Mouse (Mus musculus) bone marrow, adult 2 months (tissue): Measurements from ENCODE around the gene Hecw1. TPM values are rescaled to one million over a fixed set of nuclear protein-coding genes. Genes with fewer than 3 reads are reported as not detected.

Experiments used
- H3K27ac ChIP-seq: fragments of 200-500 bp; 2 replicates; pipeline ENCODE4 v1.5.1; 2012; ENCODE audit warnings: low read depth, mild to moderate bottlenecking, control low read depth, inconsistent platforms, low read length; ENCODE audit not compliant: control insufficient read depth, poor library complexity, insufficient read depth
- H3K4me1 ChIP-seq: fragments of 200-500 bp; 2 replicates; pipeline ENCODE4 v1.6.1; 2011; ENCODE audit warnings: low read length; ENCODE audit not compliant: control insufficient read depth, insufficient read depth
- H3K4me3 ChIP-seq: fragments of 200-500 bp; replicated peaks from 2 replicates; pipeline ENCODE3; 2011; ENCODE audit warnings: mild to moderate bottlenecking, low read depth, low read length, control low read depth; ENCODE audit not compliant: control insufficient read depth
- CTCF ChIP-seq: fragments of 200-500 bp; IDR thresholded peaks from 2 replicates; pipeline ENCODE4 v1.5.1; 2011; ENCODE audit warnings: low read length, control low read depth; ENCODE audit not compliant: control insufficient read depth, insufficient read depth
- POLR2A ChIP-seq: fragments of 200-500 bp; IDR thresholded peaks from 2 replicates; pipeline ENCODE4 v1.6.1; 2011; ENCODE audit warnings: low read depth, mild to moderate bottlenecking, control low read depth, low read length, borderline replicate concordance; ENCODE audit not compliant: control insufficient read depth
- WGBS: fragments of 180-500 bp; shearing (Covaris S2); methylation state at CpG from one replicate; pipeline ENCODE4 v1.1.7; 2018; 5-methylcytosine and 5-hydroxymethylcytosine counted together
- polyA plus RNA-seq: library from polyadenylated mRNA; stranded (reverse); fragments of >200 nt; gene quantifications from 2 replicates; pipeline ENCODE4 v1.2.4, GENCODE M21; 2011; ENCODE audit warnings: low replicate concordance; ENCODE audit not compliant: missing spikeins, insufficient read depth, insufficient read length

Hecw1 gene
- polyA plus RNA-seq, 1 experiment: not detected

GRCm38 (mm10) chr13:14439540-14439939, 83.5 kb downstream of the Hecw1 start:
- H3K4me1 ChIP-seq: no peaks in the 10 kb centered on the region
- no peak overlapping the region for H3K4me3 ChIP-seq
- H3K27ac ChIP-seq: no peak overlapping the region
- TF ChIP-seq CTCF (no peak), POLR2A (no peak)

GRCm38 (mm10) chr13:14428845-14429553, 94.0 kb downstream of the Hecw1 start:
- no peaks in the 10 kb centered on the region for H3K4me1 ChIP-seq
- WGBS: 85% methylated on average over 6 of the region's 6 CpGs
- H3K27ac ChIP-seq: no peak overlapping the region
- H3K4me3 ChIP-seq: no peak overlapping the region
- TF ChIP-seq POLR2A (no peak), CTCF (no peak)

- H3K4me3 ChIP-seq: no peak overlapping the region
- WGBS: 66% methylated on average over 2 of the region's 2 CpGs
- no peaks in the 10 kb centered on the region for H3K4me1 ChIP-seq
- no peak overlapping the region for H3K27ac ChIP-seq
- no peak for TF ChIP-seq CTCF
Observed at GRCm38 (mm10) chr13:14424836-14425235, 98.2 kb downstream of the Hecw1 start.

- Histone ChIP-seq H3K4me1 (no peaks in the 10 kb centered on the region), H3K27ac (no peak overlapping the region), H3K4me3 (no peak overlapping the region)
- TF ChIP-seq POLR2A: no peak
- TF ChIP-seq CTCF: no peak
- WGBS: 61% methylated on average over 1 of the region's 1 CpGs
Observed at GRCm38 (mm10) chr13:14413405-14413804, 109.6 kb downstream of the Hecw1 start.

GRCm38 (mm10) chr13:14374470-14374869, 148.6 kb downstream of the Hecw1 start:
- no peak overlapping the region for H3K4me3 ChIP-seq
- H3K4me1 ChIP-seq: no peaks in the 10 kb centered on the region
- no peak for TF ChIP-seq POLR2A
- TF ChIP-seq CTCF: no peak
- H3K27ac ChIP-seq: no peak overlapping the region

GRCm38 (mm10) chr13:14365546-14365945, 157.5 kb downstream of the Hecw1 start:
- Histone ChIP-seq H3K4me3 (no peak overlapping the region), H3K4me1 (no peaks in the 10 kb centered on the region), H3K27ac (no peak overlapping the region)
- TF ChIP-seq CTCF (no peak), POLR2A (no peak)
- WGBS: 72% methylated on average over 3 of the region's 3 CpGs

GRCm38 (mm10) chr13:14327252-14327651, 195.8 kb downstream of the Hecw1 start:
- Histone ChIP-seq H3K4me1 (no peaks in the 10 kb centered on the region), H3K4me3 (no peak overlapping the region), H3K27ac (no peak overlapping the region)
- TF ChIP-seq POLR2A (no peak), CTCF (no peak)
- 81% methylated on average over 1 of the region's 1 CpGs for WGBS

GRCm38 (mm10) chr13:14306617-14307016, 216.4 kb downstream of the Hecw1 start:
- TF ChIP-seq CTCF (no peak), POLR2A (no peak)
- H3K4me1 ChIP-seq: no peaks in the 10 kb centered on the region
- no peak overlapping the region for H3K27ac ChIP-seq
- H3K4me3 ChIP-seq: no peak overlapping the region
- 31% methylated on average over 8 of the region's 8 CpGs for WGBS

GRCm38 (mm10) chr13:14304103-14304502, 218.9 kb downstream of the Hecw1 start:
- Histone ChIP-seq H3K4me1 (no peaks in the 10 kb centered on the region), H3K4me3 (no peak overlapping the region), H3K27ac (no peak overlapping the region)
- 78% methylated on average over 1 of the region's 1 CpGs for WGBS
- TF ChIP-seq POLR2A (no peak), CTCF (no peak)
